Mouse (Mus musculus): ENCODE results near the gene Rsrp1. TPM values are rescaled to one million over a fixed set of nuclear protein-coding genes. Genes with fewer than 3 reads are reported as not detected.
"Not testable (repeated sequence)": the region's sequence is repeated elsewhere in the genome, so short reads cannot be mapped to it uniquely, and the experiment has no call there.

Gene Rsrp1
- polyA plus RNA-seq, 1 experiment, result 51.4 TPM

DNA sequence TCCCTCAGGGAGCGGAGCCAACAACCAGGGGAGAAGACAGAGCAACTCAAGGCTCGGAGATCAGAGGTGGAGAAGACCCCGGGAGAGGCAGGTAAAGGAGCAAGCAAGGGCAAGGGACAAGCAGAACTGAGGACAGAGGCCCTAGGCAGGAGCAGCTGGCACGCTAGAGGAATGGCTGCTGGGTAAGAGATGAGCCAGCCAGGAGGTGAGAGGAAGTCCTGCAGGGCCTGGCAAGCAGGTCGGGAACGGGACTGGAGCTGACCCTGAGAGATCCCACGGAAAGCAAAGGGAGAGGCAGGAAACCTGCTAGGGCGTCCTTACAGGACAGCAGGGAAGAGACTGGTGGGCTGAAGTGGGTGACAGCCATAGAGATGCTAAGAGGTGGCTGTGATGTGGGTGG lies 22.3 kb upstream of the Rsrp1 start:
- no peak overlapping the region for H3K4me3 ChIP-seq
- H3K27me3 ChIP-seq (ENCODE audit: control insufficient read depth, insufficient read depth, insufficient read length), result no peaks in the 10 kb centered on the region
- H3K4me2 ChIP-seq (ENCODE audit: low read depth), result no peak overlapping the region
- peaks cover 25% of the 10 kb centered on the region for H3K36me3 ChIP-seq (ENCODE audit: control insufficient read depth, insufficient read depth)
- TF ChIP-seq TCF3 (IDR thresholded peaks at IDR 0.05; ENCODE audit: insufficient read length, low read depth), result no peak
- no peak for TF ChIP-seq TCF12 (IDR thresholded peaks at IDR 0.05; ENCODE audit: insufficient read depth, poor library complexity, severe bottlenecking)
- TF ChIP-seq SRF (IDR thresholded peaks at IDR 0.05; ENCODE audit: control insufficient read depth, insufficient read length, low read depth), result no peak
- TF ChIP-seq E2F4 (IDR thresholded peaks at IDR 0.05; ENCODE audit: insufficient read depth), result no peak
- no peak for TF ChIP-seq MYOD1 (IDR thresholded peaks at IDR 0.05; ENCODE audit: control insufficient read depth in 1 of 3, insufficient read length in 2 of 3, low read depth in 2 of 3)
- TF ChIP-seq POLR2A (IDR thresholded peaks at IDR 0.05; ENCODE audit: insufficient read length, low read depth), result no peak
- H3ac ChIP-seq (ENCODE audit: control insufficient read depth, insufficient read length), result no peak overlapping the region
- no peaks in the 10 kb centered on the region for H3K79me2 ChIP-seq (ENCODE audit: control insufficient read depth, insufficient read depth)

DNA sequence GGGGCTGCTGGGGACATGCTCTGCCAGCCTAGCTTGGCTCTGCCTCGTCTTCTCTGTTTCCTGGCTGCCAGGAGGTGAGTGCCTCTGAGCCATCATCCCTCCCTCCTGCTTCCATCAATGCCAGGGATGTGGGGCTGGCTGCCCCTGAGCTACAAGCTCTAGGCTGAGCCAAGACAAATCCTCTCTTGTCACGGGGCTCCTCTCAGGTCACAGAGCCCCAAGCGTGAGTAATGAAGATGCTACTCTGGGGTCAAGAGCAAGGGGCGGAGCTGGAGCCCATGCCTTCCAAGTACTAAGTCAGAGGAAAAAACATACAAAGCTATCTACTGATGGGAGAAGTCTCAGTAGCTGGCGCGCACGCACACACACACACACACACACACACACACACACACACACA lies 20.3 kb upstream of the Rsrp1 start:
- H3K4me2 ChIP-seq (ENCODE audit: low read depth), result no peak overlapping the region
- H3K79me2 ChIP-seq (ENCODE audit: control insufficient read depth, insufficient read depth), result no peaks in the 10 kb centered on the region
- H3K4me3 ChIP-seq, result no peak overlapping the region
- H3ac ChIP-seq (ENCODE audit: control insufficient read depth, insufficient read length), result no peak overlapping the region
- no peaks in the 10 kb centered on the region for H3K27me3 ChIP-seq (ENCODE audit: control insufficient read depth, insufficient read depth, insufficient read length)
- peaks cover 17% of the 10 kb centered on the region for H3K36me3 ChIP-seq (ENCODE audit: control insufficient read depth, insufficient read depth)
- TF ChIP-seq TCF3 (IDR thresholded peaks at IDR 0.05; ENCODE audit: insufficient read length, low read depth) (no peak), POLR2AphosphoS2 (IDR thresholded peaks at IDR 0.05; ENCODE audit: insufficient read length, low read depth) (no peak), SRF (IDR thresholded peaks at IDR 0.05; ENCODE audit: control insufficient read depth, insufficient read length, low read depth) (no peak), MYOD1 (IDR thresholded peaks at IDR 0.05; ENCODE audit: control insufficient read depth in 1 of 3, insufficient read length in 2 of 3, low read depth in 2 of 3) (no peak), E2F4 (IDR thresholded peaks at IDR 0.05; ENCODE audit: insufficient read depth) (no peak)

GRCm38 (mm10) chr4:134911406-134911805 lies 12.0 kb upstream of the Rsrp1 start:
- not testable (repeated sequence) for H3K27me3 ChIP-seq (ENCODE audit: control insufficient read depth, insufficient read depth, insufficient read length); H3K4me2 ChIP-seq (ENCODE audit: low read depth); H3K4me3 ChIP-seq; H3ac ChIP-seq (ENCODE audit: control insufficient read depth, insufficient read length)
- Histone ChIP-seq H3K36me3 (ENCODE audit: control insufficient read depth, insufficient read depth) (peaks cover 23% of the 10 kb centered on the region), H3K79me2 (ENCODE audit: control insufficient read depth, insufficient read depth) (peaks cover 24% of the 10 kb centered on the region)

GRCm38 (mm10) chr4:134913413-134913812 lies 10.0 kb upstream of the Rsrp1 start:
- Histone ChIP-seq H3K4me3 (peak overlapping the region; percentile 67), H3K27me3 (ENCODE audit: control insufficient read depth, insufficient read depth, insufficient read length) (no peaks in the 10 kb centered on the region), H3K79me2 (ENCODE audit: control insufficient read depth, insufficient read depth) (peaks cover 24% of the 10 kb centered on the region), H3K4me2 (ENCODE audit: low read depth) (peak overlapping the region; percentile 95), H3K36me3 (ENCODE audit: control insufficient read depth, insufficient read depth) (peaks cover 23% of the 10 kb centered on the region), H3ac (ENCODE audit: control insufficient read depth, insufficient read length) (no peak overlapping the region)
- TF ChIP-seq MYOG (IDR thresholded peaks at IDR 0.05; ENCODE audit: control insufficient read depth in 1 of 3, insufficient read depth in 1 of 3, insufficient read length in 2 of 3, low read depth in 2 of 3), result no peak
- TF ChIP-seq POLR2AphosphoS2 (IDR thresholded peaks at IDR 0.05; ENCODE audit: insufficient read length, low read depth), result no peak
- no peak for TF ChIP-seq TCF12 (IDR thresholded peaks at IDR 0.05; ENCODE audit: insufficient read depth, poor library complexity, severe bottlenecking)
- no peak for TF ChIP-seq MAX (IDR thresholded peaks at IDR 0.05; ENCODE audit: low read depth)
- TF ChIP-seq USF1 (IDR thresholded peaks at IDR 0.05; ENCODE audit: low read depth), result peak; percentile 14
- TF ChIP-seq CEBPB (IDR thresholded peaks at IDR 0.05; ENCODE audit: insufficient read depth, poor library complexity, severe bottlenecking), result no peak
- TF ChIP-seq REST (IDR thresholded peaks at IDR 0.05; ENCODE audit: insufficient read depth, insufficient read length), result no peak

DNA sequence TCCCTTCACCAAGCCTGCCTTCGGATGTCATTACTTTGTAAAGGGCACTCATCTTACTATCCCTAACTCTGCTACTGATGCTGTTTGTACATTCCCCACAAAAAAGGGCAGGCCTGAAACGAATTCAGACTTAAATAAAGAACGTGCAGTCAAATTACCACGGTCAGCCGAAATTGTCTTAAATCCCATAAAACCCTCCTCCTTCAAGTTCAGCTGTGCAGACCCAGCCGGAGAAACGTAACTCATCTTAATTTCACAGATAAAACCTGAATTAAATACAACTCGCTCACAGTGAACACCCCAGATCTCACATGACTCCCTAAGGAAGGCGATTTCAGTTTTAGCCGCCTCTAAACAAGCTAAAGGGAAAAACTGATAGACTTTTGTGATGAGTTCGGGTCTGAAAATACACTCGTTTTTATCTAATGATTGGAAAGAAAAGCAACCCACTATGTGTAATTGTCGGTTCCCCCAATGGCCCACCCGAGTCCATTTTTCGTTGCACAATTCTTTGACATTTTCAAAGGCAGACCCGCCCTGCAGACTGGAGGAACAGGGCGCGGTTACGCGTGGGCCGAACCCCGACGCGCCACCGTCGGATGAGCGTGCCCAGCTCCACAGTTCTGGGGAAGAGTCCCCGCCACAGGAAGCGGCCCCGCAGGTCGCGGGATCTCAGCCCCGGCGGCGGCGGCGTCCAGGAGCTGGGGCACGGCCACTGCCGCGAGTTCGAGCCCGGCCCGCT lies 9.1 kb upstream of the Rsrp1 start:
- TF ChIP-seq CEBPB (IDR thresholded peaks at IDR 0.05; ENCODE audit: insufficient read depth, poor library complexity, severe bottlenecking) (no peak), POLR2AphosphoS2 (IDR thresholded peaks at IDR 0.05; ENCODE audit: insufficient read length, low read depth) (no peak), SRF (IDR thresholded peaks at IDR 0.05; ENCODE audit: control insufficient read depth, insufficient read length, low read depth) (no peak), POLR2A (IDR thresholded peaks at IDR 0.05; ENCODE audit: insufficient read length, low read depth) (no peak), MYOG (IDR thresholded peaks at IDR 0.05; ENCODE audit: control insufficient read depth in 1 of 3, insufficient read depth in 1 of 3, insufficient read length in 2 of 3, low read depth in 2 of 3) (no peak), USF1 (IDR thresholded peaks at IDR 0.05; ENCODE audit: low read depth) (no peak), E2F4 (IDR thresholded peaks at IDR 0.05; ENCODE audit: insufficient read depth) (no peak), REST (IDR thresholded peaks at IDR 0.05; ENCODE audit: insufficient read depth, insufficient read length) (no peak), MYOD1 (IDR thresholded peaks at IDR 0.05; ENCODE audit: control insufficient read depth in 1 of 3, insufficient read length in 2 of 3, low read depth in 2 of 3) (no peak), TCF3 (IDR thresholded peaks at IDR 0.05; ENCODE audit: insufficient read length, low read depth) (no peak), TCF12 (IDR thresholded peaks at IDR 0.05; ENCODE audit: insufficient read depth, poor library complexity, severe bottlenecking) (no peak)
- H3K36me3 ChIP-seq (ENCODE audit: control insufficient read depth, insufficient read depth), result peaks cover 16% of the 10 kb centered on the region
- H3K4me2 ChIP-seq (ENCODE audit: low read depth), result peak overlapping the region; percentile 95
- peaks cover 24% of the 10 kb centered on the region for H3K79me2 ChIP-seq (ENCODE audit: control insufficient read depth, insufficient read depth)
- H3K4me3 ChIP-seq, result peak overlapping the region; percentile 67
- peak overlapping the region; percentile 46 for H3ac ChIP-seq (ENCODE audit: control insufficient read depth, insufficient read length)
- H3K27me3 ChIP-seq (ENCODE audit: control insufficient read depth, insufficient read depth, insufficient read length), result no peaks in the 10 kb centered on the region
